Mouse (Mus musculus): Measurements from ENCODE around the gene Neb.
A peak's percentile ranks its signal among the peaks of the same experiment; 100 is the strongest.

Gene Neb

DNA sequence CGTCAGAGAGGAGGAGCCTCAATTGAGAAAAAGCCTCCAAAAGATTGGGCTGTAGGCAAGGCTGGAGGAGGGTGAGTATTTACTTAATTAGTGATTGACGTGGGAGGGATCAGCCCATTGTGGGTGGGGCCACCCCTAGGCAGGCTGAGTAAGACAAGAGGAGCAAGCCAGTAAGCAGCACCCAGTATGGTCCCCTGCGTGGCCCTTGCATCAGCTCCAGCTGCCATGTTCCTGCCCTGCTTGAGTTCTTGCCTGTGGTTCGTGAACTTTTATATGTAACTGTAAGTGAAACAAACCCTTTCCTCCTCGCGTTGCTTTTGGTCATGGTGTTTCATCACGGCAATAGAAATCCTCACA is at the start of gene Neb:
Gene Neb (minus strand): TSS at position 27 of the 357 bp plus-strand sequence.
- DNase-seq (ENCODE audit: low spot score in 2 of 2), result no peak

DNA sequence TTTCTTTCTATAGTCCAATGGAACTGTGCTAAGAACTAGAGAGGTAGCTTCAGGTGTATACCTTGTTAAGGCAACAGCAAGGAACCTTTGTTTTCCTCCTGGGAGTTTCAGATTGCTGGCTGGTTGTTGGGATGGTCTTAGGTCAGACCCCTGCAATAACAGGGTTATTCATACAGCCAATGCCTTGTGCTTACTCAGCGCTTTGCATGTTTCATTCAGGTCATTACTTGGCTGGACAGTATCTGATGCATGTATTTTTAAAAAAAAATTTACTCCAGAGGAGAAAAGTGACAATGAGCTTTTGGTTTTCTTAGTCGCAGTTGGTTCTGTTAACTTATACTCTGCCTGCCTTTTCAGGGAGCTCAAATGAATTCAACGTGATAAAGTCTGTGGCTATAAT is 49.1 kb upstream of the Neb start:
- DNase-seq (ENCODE audit: low spot score in 2 of 2), result no peak

DNA sequence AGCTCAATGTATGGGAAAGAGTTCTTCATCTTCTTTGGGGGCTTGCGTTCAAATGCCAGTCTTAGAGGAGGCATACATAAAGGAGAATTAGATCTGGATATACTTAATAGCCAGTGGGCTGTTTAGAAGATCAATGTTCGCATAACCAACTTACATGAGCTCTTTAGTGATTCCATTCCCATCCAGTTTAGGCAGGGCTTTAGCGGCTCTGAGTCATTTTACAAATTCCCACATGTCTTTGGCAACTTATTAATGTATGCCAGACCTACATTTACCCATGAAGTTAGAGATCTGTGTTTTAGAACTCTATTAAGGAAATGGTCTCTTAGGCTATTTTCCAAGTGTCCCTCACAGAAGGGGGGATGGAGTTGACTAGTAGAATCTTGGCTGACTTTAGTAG is 47.8 kb upstream of the Neb start:
- no peak for DNase-seq (ENCODE audit: low spot score in 2 of 2)

DNA sequence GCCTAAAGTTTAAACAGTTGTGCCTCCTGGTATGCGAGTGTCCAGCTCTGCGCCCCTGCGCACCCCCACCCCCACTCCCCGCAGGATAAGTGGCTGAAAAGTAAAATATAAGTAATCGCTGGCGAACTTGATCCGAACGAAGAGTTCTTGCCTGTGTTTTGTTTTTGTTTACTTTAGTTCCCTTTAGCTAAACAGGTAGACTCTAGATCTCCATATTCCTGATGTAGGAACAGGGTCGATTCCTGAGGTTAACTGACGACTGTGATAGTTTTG is 47.2 kb upstream of the Neb start:
- no peak for DNase-seq (ENCODE audit: low spot score in 2 of 2)

DNA sequence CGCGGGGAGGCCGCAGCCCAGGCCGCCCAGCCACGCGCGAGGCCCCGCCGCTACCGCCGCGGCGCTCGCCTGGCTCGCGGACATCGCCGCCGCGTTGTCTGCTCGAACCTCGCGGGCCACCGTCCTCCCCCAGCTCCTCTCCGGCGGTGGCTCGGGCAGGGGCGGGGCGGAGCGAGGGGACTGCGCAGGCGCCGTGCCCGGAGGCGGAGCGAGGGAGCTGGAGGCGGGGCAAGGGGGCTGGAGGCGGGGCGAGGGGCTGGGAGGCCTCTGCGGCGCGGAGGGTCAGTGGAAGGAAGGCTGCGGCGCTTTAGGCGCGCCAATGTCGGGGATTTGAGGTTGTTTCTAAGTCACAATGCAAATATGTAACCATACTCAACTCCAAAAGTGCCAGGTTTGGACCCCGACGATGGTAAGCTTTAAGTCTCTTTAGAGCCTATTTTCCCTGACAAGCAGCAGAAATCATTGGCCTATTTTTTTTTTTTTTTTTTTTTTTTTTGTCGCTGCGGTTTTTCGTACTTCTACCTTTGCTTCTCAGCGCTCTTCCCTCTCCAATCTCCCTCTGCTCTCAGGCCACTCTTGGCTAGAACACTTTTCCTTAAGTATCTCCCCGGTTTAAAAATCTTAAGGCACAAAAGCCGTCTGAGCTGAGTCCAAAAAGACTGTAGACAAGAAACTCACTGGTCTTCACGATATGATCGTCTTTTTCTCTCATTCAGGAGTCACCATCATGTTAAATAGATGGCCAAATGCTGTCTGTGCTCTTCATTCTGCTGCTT is 46.7 kb upstream of the Neb start, which contains the start of gene Arl5a:
Gene Arl5a (minus strand): TSS at position 155 of the 776 bp plus-strand sequence.
- peak; percentile 86 to 91 for DNase-seq (ENCODE audit: low spot score in 2 of 2)

DNA sequence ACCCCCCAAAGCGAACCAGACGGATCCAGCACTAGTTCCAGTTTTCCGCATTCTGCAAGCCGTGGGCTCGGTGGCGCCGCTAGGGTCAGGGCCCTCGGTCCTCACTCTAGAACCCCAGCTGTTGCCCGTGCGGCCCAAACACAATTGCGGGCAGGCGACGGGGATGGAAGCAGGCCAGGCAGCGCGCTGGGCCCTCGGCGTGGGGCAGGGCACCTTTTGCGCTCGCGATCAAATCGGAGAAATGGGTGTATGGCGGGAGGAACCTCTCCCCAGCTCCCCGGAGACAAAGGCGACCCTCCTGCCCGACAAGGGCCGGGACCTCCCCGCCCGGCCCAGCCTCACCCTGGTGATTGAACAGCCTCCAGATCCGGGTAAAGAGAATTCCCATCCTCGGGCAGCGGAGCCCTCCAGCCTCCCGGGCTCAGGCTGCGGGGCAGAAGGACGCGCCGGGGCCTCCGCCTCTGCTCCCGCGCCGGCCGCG is 46.0 kb upstream of the Neb start:
- peak in 1 of 2 experiments; percentile 42 for DNase-seq (ENCODE audit: low spot score in 2 of 2)

DNA sequence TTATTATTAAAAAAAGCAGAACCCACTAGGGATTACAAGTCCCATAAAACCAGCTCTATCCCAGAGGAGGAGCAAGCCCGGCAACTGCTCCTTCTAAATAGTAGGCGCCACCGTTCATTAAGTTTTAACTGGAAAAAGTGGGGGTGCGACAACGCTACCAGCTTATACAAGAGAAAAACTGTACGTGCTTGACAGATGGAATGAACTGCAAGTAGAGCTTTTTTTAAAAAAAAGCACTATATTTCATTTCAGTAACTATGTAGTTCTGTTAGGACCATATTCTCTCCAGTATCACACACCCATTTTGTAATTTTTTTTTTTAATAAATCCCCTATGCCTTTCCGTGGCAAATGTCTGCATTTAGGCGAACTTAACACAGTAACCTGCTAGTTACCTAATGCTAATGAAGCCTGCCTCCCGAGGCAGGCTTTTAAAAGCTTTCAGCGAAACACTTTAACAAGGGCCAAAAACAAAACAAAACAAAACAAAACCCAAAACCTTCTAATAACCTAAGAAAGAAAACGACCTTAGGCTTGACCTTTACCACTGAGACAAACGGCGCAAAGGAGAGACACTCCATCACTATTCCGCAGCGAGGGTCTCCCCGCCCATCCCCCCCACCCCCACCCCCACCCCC is 45.5 kb upstream of the Neb start:
- DNase-seq (ENCODE audit: low spot score in 2 of 2), result no peak

DNA sequence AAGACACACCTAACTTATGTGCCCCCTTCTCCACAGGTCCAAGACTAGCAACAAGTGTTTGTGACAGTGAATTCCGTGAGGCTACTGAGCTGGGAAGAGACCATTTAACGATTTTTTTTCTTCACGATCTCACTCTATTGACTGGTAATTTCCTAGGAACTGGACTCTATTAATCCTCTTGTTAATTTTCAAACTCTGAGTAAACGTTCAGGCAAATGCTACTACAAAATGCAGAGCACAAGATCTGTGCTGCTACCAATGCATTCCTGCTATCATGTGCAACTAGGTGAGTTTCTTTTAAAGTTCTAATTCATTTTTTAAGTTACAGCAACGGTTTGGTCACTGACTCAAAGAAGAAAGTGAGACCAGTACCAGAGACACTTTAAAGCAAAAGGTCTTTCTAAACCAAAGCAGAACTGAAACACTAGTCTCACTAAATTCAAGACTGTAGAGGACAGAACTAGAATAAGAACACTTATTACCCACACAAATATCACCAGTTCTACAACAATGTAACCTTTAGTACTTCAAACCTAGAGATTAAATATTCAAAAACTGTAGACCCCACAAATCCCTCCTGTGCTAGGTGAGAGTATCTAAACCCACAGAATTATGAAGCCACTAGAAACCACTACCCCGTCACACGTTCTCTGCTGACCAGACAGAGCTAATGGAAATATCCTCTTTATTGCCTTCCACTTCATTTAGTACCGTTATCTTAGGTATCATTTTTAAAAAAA is 44.8 kb upstream of the Neb start:
- DNase-seq (ENCODE audit: low spot score in 2 of 2), result no peak

DNA sequence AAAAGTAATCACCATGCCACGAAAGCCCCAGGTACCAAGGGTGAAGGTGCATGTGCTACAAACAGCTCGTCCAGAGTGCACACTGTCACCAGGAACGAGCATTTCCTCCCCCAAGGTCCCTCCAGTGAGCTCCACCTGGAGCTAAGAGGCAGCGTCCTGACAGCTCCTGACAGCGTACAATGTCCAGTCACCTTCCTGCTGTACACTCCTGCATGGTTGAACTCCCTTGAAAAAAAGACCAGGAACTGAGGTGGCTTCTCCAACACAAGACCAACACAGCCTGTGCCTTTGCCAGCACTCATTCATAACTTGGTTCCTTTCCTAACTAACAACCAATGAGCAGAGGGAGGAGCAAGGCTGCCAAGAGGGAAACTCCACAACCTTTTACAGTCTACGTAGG is 42.9 kb upstream of the Neb start:
- DNase-seq (ENCODE audit: low spot score in 2 of 2), result no peak

DNA sequence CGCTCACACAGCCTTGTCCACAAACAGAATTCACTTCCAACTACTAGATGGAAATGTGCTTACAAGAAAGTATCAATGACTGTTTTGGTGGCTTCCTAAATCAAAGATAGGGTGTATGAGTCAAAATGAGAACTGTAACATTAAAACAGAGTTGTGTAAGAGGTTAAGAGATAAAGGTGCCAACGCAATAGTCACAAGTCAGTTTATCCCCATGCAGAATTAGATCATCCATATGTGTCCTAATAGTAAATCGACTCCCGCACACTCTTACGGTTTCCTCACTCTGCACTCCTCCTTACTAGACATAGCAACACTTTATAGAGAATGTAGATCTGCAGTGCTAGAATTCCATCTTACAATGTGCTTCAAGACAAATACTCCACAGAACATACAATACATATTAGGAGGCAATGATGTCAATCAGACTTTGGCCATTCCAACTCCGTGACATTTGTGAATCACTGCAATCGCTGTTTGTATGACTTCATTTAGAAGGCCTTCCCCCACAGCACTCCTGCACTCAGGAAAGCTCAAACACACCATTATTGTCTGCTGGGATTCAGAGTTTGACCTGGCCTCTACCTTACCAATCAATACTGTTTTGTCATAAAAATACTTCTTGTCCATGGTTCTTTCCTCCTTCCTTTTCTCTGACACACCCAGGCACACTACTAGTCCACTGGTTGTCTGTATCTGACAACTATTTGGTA is 41.9 kb upstream of the Neb start:
- DNase-seq (ENCODE audit: low spot score in 2 of 2), result no peak

DNA sequence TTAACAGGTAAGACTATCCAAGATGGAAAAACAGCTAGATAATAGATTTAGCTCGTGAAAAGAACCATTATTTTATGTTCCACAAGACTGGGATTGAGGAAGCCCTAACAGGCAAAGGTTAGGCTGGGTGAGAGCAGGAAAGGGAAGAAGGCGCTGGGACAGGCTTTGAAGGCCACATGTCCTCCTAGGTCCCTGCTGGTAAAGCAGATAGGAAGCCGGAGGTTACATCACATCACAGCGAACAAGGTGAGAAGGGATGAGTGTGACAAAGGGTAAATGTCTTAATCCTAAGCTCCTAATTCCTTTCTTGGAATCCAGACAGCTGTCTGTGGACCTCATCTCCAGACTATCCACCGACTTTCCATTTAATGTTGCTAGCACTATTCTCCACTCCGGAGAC is 41.0 kb upstream of the Neb start:
- DNase-seq (ENCODE audit: low spot score in 2 of 2), result no peak

DNA sequence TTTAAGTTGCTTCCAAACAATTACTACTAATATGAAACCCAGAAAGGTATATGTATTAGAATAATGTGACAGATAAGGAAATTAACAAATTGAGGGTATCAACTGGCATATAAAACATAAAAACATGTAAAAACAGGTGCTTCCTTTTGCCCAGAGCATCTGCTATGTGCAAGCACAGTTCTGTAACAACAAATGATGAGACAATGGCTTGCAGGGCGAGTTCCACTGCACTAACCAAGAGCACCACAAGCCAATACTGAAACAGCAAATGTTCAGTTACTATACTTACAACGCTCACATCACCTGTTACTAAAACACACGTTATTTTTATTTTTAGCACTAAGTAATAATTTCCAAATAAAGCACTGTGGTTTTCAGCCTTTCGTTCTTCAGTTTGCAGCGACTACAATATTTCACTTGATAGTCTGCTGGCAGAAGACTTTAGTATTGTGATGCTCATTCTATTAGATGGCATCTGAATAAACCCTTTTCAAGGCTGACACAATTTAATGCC is 34.3 kb upstream of the Neb start:
- no peak for DNase-seq (ENCODE audit: low spot score in 2 of 2)

DNA sequence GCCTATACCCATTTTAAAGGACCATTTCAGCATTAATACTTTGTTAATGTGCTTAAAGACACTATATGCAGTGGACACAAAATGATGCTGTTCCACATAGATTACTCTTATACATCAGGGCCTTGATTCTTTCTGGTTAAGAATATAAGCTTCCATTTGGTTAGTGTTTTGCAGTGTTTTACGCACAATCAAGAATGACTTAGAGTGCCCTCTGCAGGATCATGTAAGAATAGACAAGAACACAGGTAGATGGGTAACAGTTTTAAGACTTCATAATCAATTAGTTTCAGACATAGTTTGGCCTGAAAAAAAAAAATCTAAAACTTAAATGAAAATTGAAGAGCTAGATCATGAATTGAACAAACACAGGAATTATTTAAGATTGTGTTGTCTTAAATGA is 28.2 kb upstream of the Neb start:
- DNase-seq (ENCODE audit: low spot score in 2 of 2), result no peak

DNA sequence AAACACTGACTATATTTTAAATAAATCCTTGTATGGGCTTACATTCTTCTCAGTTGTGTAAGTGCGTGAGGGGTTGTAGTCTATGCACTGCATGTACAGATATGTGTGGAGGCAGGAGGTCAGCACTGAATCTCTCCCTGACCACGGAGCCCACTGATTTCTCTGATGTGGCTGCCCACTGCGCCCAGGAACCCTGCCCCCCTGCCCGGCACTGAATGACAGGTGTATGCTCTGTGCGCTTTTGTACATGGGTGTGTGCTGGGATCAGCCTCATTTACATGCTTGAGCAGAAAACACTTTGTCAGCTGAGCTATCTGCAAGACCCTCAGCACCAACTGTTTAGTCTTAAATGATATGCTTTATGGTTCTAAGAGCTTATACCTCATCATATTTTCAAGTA is 27.0 kb upstream of the Neb start:
- no peak for DNase-seq (ENCODE audit: low spot score in 2 of 2)

DNA sequence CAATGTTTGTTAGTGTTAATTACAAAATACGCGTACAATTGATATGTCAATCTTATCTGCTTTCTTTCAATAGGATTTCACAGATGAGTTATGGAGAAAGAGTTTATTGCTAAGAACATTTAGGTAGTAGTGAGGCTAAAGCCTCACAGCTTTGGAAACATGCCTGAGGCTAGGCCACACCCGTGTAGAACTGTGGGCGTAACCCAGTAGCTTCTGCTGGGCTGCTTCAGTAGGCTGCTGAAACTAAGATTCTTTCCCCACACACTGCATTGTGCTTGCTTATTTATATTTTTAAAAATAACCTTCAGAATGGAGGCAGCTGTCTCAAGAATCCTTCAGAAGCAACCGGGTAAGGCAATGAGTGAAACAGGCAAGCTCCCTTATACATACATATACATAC is 16.3 kb upstream of the Neb start:
- no peak for DNase-seq (ENCODE audit: low spot score in 2 of 2)

DNA sequence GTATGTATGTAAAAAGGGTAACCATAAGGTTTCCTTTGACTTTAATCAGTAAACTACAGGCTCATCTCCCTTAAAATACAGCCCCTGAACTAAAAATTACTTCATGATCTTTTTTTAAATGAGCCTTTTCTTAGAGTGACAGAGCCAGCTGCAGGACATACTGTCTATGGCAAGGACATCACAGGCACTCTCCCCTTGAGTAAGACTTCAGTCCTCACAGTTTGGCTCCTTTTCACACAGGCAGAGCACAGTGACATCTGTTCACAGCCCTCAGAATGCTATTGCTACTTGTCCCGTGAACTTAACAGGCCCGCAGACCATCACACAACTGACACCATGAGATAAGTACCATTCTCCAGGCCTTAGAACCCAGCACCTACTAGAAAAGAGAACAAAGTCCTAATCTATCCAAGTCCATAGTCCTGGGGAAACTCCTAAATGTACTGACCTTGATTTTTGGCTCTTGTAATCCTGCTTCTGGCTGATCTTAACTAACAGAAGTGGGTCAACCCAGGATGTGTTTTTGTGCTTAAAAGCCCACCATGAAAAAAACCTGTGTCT is 12.2 kb upstream of the Neb start:
- no peak for DNase-seq (ENCODE audit: low spot score in 2 of 2)

DNA sequence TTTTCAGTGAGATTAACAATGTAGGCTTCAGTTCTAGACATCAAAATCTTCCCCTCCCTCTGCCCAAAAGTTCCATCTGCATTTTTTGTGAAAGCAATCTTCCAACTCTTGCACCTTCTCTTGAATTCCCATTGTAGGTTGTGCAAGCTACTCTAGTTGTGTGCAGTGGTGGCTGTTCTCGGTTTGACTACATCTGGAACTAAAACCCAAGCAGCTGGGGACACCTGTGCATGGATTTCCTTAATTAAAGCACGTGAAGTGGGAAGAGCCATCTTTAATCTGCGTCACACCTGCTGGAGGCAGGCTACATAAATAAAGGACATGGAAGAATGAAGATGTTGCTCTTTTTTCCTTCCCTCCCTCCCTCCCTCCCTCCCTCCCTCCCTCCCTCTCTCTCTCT is 11.7 kb upstream of the Neb start:
- no peak for DNase-seq (ENCODE audit: low spot score in 2 of 2)

DNA sequence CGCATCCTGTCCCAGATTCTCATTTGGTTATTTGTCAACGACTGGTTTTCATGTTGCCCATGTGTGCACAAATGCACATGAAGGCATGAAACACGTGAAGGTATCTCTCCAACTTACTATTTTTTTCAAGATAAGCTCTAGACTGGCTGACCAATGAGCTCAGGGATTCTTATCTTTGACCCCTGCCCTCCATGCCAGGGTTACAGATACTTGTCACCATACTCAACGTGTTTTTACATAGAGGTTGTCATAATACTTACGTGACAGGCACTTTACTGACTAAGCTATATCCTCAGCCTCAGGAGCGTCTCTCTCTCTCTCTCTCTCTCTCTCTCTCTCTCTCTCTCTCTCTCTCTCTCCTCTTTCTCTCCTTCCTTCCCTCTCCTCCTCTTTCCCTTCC is 8.2 kb upstream of the Neb start:
- DNase-seq (ENCODE audit: low spot score in 2 of 2), result no peak

DNA sequence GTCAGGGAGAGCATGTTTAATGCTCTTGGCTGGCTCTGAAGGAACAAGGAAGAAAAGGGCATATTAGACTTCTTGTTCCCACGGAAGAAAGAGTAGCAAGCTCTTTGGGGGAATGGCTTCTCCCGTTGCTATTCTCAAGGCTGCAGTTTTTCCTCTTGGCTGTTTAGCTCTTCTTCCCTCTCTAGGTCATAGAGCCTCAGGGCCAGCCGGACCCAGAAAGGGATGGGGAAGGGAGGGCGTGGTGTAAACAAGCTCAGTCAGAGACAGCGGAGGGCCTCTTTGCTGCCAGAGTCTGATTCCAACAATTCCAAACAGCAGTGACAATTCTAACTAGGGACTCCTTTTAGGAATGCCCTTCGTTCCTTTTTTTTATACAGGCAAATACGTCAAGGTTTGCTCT is 7.8 kb upstream of the Neb start:
- DNase-seq (ENCODE audit: low spot score in 2 of 2), result no peak

DNA sequence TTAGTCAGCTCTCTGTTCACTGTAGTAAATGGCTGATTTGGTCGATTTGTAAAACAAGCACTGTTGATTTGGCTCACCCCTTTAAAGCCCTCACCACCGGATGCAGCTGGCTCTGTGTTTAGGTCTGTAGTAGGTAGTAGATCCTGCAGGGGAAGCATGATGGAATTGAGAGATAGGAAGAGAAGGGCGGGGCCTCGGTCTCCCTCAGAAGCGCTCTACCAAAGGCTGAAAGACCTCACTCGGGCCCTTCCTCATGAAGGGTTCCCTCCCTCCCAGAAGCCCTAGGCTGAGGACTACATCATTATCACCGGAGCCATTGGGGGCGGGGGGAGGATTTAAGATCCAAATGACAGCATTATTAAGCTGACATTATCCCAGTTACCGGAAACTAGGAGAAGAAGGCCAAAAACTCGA is 581 bp upstream of the Neb start:
- no peak for DNase-seq (ENCODE audit: low spot score in 2 of 2)

DNA sequence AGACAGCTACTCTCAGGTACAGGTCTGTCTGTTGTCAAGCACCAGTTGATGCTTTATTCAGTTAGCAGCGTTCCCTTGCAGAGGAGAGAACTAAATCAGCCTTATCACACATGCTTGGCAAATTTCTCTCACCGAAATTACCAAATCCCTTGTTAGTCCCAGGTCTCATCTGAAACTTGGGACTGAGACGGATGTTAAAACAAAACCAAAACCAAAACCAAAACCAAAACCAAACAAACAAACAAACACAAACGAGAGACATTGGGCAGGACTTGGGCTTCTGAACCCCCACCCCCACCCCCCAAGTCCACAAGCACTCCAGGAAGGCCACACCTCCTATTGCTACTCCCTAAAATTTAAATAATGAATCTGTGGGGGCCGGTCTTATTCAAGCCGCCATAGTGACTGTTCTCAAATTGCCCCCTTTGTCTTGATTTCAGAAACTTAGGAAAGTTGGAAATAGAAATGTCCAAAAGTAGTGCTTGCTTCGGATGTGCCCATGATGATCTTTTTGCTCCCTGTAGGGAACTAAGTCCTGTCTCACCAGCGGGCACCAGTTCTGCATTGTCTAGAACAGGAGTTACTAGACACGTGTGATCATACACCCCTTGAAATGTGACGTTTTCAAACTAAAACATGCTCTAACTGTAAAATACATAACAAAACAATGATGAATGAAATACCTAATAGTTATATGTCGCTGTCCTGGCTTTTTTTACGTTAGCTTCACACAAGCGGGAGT is 397 bp downstream of the Neb start:
- no peak for DNase-seq (ENCODE audit: low spot score in 2 of 2)
